Mouse (Mus musculus) kidney, postnatal 0 days (tissue): ENCODE measurements at regions not wholly inside any gene's neighbourhood (a gene's known extent, or its start where the extent isn't known, plus 50 kb on each side); places are given as distances from the start of the nearest gene placed in this dataset.

Experiments
- ATAC-seq: fragments of 200-750 bp; cut with Nextera tagmentation; replicated peaks from 2 replicates; pipeline ENCODE4 v1.8.0; 2017; ENCODE audit warnings: low read depth, moderate number of reproducible peaks, moderate TSS enrichment, moderate library complexity; ENCODE audit not compliant: low FRiP score
- DNase-seq: peaks from one replicate; pipeline ENCODE4 v3.0.0-alpha.2; 2016; ENCODE audit warnings: low spot score
- H3K27ac ChIP-seq: fragments of 300-500 bp; sonication (generic); 2 replicates; pipeline ENCODE4 v1.5.1; 2014; ENCODE audit warnings: mild to moderate bottlenecking
- H3K27me3 ChIP-seq: fragments of 300-500 bp; sonication (generic); 2 replicates; pipeline ENCODE4 v1.6.1; 2014; ENCODE audit warnings: low read length, mixed read lengths; ENCODE audit not compliant: insufficient read depth
- H3K36me3 ChIP-seq: fragments of 300-500 bp; sonication (generic); 2 replicates; pipeline ENCODE4 v1.6.1; 2014; ENCODE audit warnings: low read length, mixed read lengths; ENCODE audit not compliant: insufficient read depth
- H3K4me1 ChIP-seq: fragments of 300-500 bp; sonication (generic); replicated peaks from 2 replicates; pipeline ENCODE4 v1.6.1; 2014; ENCODE audit warnings: antibody characterized with exemption, low read length, mixed read lengths; ENCODE audit not compliant: insufficient read depth
- H3K4me2 ChIP-seq: fragments of 300-500 bp; sonication (generic); 2 replicates; pipeline ENCODE4 v1.6.1; 2014; ENCODE audit warnings: mild to moderate bottlenecking, low read length, moderate library complexity, mixed read lengths
- H3K4me3 ChIP-seq: fragments of 300-500 bp; sonication (generic); replicated peaks from 2 replicates; pipeline ENCODE4 v1.5.1; 2014; ENCODE audit warnings: low read depth, low read length
- H3K9ac ChIP-seq: fragments of 300-500 bp; sonication (generic); 2 replicates; pipeline ENCODE4 v1.6.1; 2014; ENCODE audit warnings: low read depth, low read length
- H3K9me3 ChIP-seq: fragments of 300-500 bp; sonication (generic); replicated peaks from 2 replicates; pipeline ENCODE4 v1.6.1; 2016; ENCODE audit warnings: low read length, inconsistent platforms, mixed read lengths
- CTCF ChIP-seq: IDR thresholded peaks from 2 replicates; pipeline ENCODE4 v1.5.1; 2016; ENCODE audit warnings: antibody characterized with exemption, low read depth, mild to moderate bottlenecking, moderate library complexity
- WGBS: fragments of 180-500 bp; shearing (Covaris S2); extraction: QIAGEN DNeasy Blood & Tissue Kit; methylation state at CpG from one replicate; pipeline ENCODE4 v1.1.7; 2014; 5-methylcytosine and 5-hydroxymethylcytosine counted together

DNA sequence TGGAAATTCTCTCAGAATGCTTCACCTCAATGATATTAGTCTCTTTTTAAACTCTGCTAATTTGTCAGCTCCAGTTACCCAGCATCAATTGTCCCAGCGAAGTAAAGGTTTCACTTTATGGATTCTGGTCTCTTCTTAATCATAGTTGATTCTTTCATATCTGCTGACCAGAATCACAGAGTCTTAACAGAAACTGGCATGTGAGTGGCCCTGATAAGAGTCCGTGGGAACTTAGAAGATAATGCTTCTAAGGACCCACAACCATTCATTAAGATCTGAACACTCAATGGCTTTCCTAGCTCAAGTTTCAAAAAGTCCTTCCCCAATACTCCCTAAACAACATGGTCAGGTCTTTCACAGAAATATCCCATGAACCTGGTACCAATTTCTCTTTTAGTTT is 126.7 kb downstream of the Nab1 start:
- H3K4me3 ChIP-seq: no peak overlapping the region
- H3K27me3 ChIP-seq: no peaks in the 10 kb centered on the region
- H3K27ac ChIP-seq: no peak overlapping the region
- DNase-seq: no peak
- H3K9me3 ChIP-seq: no peaks in the 10 kb centered on the region
- H3K4me2 ChIP-seq: no peak overlapping the region
- no peak overlapping the region for H3K9ac ChIP-seq
- TF ChIP-seq CTCF: no peak
- WGBS: 75% methylated on average over 2 of the region's 2 CpGs
- no peaks in the 10 kb centered on the region for H3K36me3 ChIP-seq
- H3K4me1 ChIP-seq: no peaks in the 10 kb centered on the region
- no peak for ATAC-seq

GRCm38 (mm10) chr1:52366386-52366785 is 133.4 kb upstream of the Gls start:
- H3K27ac ChIP-seq: no peak overlapping the region
- 69% methylated on average over 7 of the region's 7 CpGs for WGBS
- TF ChIP-seq CTCF: no peak
- H3K4me2 ChIP-seq: no peak overlapping the region
- DNase-seq: no peak
- no peaks in the 10 kb centered on the region for H3K4me1 ChIP-seq
- H3K4me3 ChIP-seq: no peak overlapping the region
- no peaks in the 10 kb centered on the region for H3K27me3 ChIP-seq
- H3K36me3 ChIP-seq: no peaks in the 10 kb centered on the region
- no peak for ATAC-seq
- H3K9ac ChIP-seq: no peak overlapping the region
- H3K9me3 ChIP-seq: no peaks in the 10 kb centered on the region

GRCm38 (mm10) chr1:52363625-52364024 is 130.6 kb upstream of the Gls start:
- Histone ChIP-seq H3K4me3 (no peak overlapping the region), H3K4me1 (no peaks in the 10 kb centered on the region), H3K36me3 (no peaks in the 10 kb centered on the region), H3K9me3 (no peaks in the 10 kb centered on the region), H3K4me2 (no peak overlapping the region), H3K27ac (no peak overlapping the region), H3K27me3 (no peaks in the 10 kb centered on the region), H3K9ac (no peak overlapping the region)
- no peak for TF ChIP-seq CTCF
- DNase-seq (no peak), ATAC-seq (no peak)
- WGBS: 86% methylated on average over 3 of the region's 3 CpGs

GRCm38 (mm10) chr1:52362976-52363375 is 129.9 kb upstream of the Gls start:
- DNase-seq (no peak), ATAC-seq (no peak)
- no peak overlapping the region for H3K27ac ChIP-seq
- H3K9me3 ChIP-seq: no peaks in the 10 kb centered on the region
- H3K4me1 ChIP-seq: no peaks in the 10 kb centered on the region
- H3K36me3 ChIP-seq: no peaks in the 10 kb centered on the region
- no peak overlapping the region for H3K4me3 ChIP-seq
- no peak overlapping the region for H3K4me2 ChIP-seq
- no peak overlapping the region for H3K9ac ChIP-seq
- no peaks in the 10 kb centered on the region for H3K27me3 ChIP-seq
- TF ChIP-seq CTCF: no peak

- no peak for TF ChIP-seq CTCF
- H3K9ac ChIP-seq: no peak overlapping the region
- H3K4me3 ChIP-seq: no peak overlapping the region
- H3K27me3 ChIP-seq: no peaks in the 10 kb centered on the region
- ATAC-seq (no peak), DNase-seq (no peak)
- H3K4me1 ChIP-seq: no peaks in the 10 kb centered on the region
- no peak overlapping the region for H3K4me2 ChIP-seq
- H3K27ac ChIP-seq: no peak overlapping the region
- no peaks in the 10 kb centered on the region for H3K9me3 ChIP-seq
- H3K36me3 ChIP-seq: no peaks in the 10 kb centered on the region
- WGBS: 80% methylated on average over 6 of the region's 6 CpGs
Observed at GRCm38 (mm10) chr1:52354041-52354582, 121.1 kb upstream of the Gls start.

- no peaks in the 10 kb centered on the region for H3K4me1 ChIP-seq
- no peak overlapping the region for H3K27ac ChIP-seq
- WGBS: 93% methylated on average over 2 of the region's 2 CpGs
- H3K36me3 ChIP-seq: no peaks in the 10 kb centered on the region
- no peak for ATAC-seq
- H3K4me3 ChIP-seq: no peak overlapping the region
- H3K4me2 ChIP-seq: no peak overlapping the region
- H3K9me3 ChIP-seq: no peaks in the 10 kb centered on the region
- no peak for DNase-seq
- no peak overlapping the region for H3K9ac ChIP-seq
- TF ChIP-seq CTCF: no peak
- H3K27me3 ChIP-seq: no peaks in the 10 kb centered on the region
Observed at GRCm38 (mm10) chr1:52342127-52342526, 109.1 kb upstream of the Gls start.

DNA sequence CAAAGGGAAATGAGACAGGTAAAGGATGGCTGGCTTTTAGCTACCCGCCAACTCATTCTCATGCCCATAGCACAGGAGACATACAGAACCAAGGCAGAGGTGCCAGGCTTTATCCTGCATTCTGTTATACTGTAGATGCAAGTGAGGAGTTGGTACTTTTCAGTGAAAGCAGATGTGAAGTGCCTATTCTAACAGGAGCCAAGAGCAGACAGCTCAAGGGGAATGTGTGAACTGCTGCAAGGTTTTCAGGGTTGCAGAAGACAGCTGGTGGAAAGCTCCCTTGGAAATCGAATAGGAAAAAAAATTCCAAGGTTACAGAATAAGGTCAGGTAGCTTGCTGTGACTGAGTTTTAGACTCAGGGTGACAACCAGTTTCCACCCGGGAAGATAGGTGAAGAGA is 105.7 kb upstream of the Gls start:
- no peaks in the 10 kb centered on the region for H3K4me1 ChIP-seq
- H3K36me3 ChIP-seq: no peaks in the 10 kb centered on the region
- H3K4me3 ChIP-seq: no peak overlapping the region
- H3K27ac ChIP-seq: no peak overlapping the region
- no peaks in the 10 kb centered on the region for H3K27me3 ChIP-seq
- WGBS: 76% methylated on average over 3 of the region's 3 CpGs
- H3K9me3 ChIP-seq: no peaks in the 10 kb centered on the region
- no peak overlapping the region for H3K9ac ChIP-seq
- TF ChIP-seq CTCF: no peak
- DNase-seq (no peak), ATAC-seq (no peak)
- no peak overlapping the region for H3K4me2 ChIP-seq
